Mouse (Mus musculus) heart, postnatal 14 days (tissue): ENCODE measurements around the gene Eng. TPM values are rescaled to one million over a fixed set of nuclear protein-coding genes. Genes with fewer than 3 reads are reported as not detected.

ENCODE experiments used
- DNase-seq, 2 experiments: peaks; one replicate each; pipeline ENCODE4 v3.0.0; 2021 to 2022
- intact Hi-C: fragments of 180-260 bp; cut with DNase I; formaldehyde crosslinking; loops from one replicate; pipeline ENCODE4 v1.15.1; 2025
- microRNA-seq, 2 experiments: library from miRNA; unstranded; fragments of <30 nt; microRNA quantifications; one replicate each; pipeline ENCODE4 v1.2.0; 2021 to 2022
- total RNA-seq, 2 experiments: library from RNA; stranded (reverse); gene quantifications; 2 replicates each; pipeline ENCODE4 v1.2.3; 2021

Eng gene
- total RNA-seq, 2 experiments from 2014 or later: 148 to 162 TPM

DNA sequence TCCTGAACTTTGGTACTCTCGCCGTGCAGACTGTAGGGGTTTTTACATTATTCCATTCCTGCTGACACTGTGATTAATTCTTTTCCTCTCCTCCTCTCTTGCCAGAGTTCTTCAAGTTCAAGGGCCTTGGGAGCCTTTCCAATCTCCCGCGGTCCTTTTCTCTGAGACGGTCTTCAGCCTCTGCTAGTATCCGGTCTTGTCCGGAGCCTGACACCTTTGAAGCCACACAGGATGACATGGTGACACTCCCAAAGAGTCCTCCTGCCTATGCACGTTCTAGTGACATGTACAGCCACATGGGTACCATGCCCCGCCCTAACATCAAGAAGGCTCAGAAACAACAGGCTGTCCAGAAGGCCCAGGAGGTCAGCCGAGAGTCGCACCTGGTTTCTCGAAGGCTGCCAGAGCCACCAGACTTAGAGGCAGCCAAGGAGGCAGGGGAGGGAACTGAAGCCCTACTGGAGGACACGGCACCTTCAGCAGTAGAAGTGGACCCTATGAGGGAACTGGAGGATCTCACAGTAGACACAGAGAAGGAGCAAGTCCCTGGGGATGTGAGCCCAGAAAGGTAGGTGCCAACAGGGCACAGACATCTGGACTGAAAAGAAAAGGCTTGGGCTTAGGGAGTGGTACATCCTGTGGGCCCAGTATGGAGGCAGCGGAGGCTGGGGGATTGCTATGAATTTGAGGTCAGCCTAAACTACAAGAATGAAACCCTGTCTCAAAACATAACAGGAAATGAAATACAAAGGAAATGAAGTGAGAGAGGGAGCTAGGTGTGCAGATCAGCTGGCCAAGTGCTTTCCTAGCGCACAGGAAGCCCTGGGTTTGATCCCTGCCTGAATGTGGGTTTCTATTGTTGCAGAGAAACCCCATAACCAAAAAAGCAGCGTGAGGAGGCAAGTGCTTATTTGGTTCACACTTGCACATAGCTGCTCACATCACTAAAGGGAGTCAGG, 78.7 kb downstream of the Eng start:
- no peak for DNase-seq
- intact Hi-C loops: no loop called here

DNA sequence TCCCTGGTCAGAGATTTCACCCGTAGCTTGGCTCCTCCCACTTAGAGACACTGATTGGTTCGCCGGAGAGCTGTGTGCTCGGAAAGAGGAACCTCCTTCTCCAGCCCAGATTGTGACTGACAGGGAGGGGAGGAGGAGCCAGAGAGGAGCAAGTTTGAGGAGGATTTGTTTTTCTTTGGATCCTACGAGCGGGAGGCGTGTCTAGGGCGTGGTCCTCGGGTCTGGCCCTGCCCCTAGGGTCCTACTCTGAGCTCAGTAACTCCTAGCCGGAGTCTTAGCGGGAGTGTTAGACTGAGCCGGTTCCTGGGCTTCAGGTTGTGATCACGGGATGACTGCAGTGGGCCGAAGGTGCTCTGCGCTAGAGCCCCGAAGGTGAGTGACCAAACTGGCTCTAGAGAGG, 81.0 kb downstream of the Eng start:
- DNase-seq: peak; percentile 91 to 94
- intact Hi-C loops: no loop called here

DNA sequence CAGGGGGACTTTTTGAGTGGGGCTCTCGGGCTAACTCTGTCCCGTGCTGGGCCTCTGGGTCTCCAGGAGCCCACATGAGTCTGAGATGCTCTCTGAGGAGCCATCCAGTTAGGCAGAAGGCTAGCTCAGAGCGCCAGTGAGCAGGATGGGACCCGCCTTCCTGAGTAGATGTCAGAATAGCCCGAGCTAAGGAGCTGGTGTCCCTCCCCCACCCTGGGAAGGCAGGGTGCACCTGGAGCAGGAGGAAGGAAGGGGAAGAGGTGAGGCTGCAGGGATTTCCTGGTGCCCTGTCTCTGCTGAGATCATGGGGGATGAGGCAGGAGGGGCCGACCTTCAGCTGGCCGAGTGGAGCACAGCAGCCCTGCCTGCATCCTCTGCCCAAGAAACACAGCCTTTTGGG, 82.1 kb downstream of the Eng start:
- intact Hi-C loops: loop anchor here (2.0 kb wide), 1 partner anchor 16 kb away; the partner anchor contains the start of gene Cdk9
- peak; percentile 63 to 67 for DNase-seq

DNA sequence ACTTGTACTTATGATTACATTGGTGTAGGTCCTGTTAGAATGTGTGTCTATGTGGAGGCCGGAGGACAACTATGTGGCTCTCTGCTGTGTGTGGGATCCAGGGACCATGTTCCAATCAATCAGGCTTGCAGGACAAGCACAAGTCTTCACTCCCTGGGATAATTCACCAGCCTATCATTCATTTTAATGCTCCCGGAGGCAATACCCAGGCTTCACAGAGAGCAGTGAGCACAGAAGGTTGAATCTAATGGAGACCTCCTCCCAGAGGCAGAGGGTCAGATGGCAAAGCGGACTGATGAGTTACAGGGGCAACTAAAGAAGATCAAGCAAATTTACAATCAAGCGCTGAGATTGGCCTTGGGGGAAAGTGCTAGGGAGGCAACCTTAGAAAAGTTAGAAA, 83.2 kb downstream of the Eng start:
- intact Hi-C loops: loop anchor here (2.0 kb wide), 1 partner anchor 17 kb away; the partner anchor contains the start of gene Cdk9
- no peak for DNase-seq

DNA sequence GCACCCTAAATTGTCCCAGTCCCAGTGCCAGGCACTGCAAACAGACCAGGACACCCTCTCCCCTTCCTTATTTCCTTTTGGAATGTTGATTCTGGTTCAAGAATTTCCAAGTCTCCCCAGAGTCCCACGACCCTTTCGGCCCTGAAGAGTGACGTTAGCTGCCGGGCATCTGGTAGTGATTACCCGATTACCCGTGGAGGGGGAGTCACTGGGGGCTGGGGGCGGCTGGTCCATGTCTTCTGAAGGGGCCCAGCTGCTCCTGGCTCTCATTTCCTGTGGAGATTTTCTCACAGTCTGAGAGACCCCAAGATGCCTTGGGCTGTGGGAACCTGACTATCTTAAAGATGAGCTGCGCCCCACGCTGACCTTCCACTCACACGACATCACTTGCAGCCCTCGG, 84.5 kb downstream of the Eng start:
- intact Hi-C loops: no loop called here
- DNase-seq: peak in 1 of 2 experiments; percentile 58

DNA sequence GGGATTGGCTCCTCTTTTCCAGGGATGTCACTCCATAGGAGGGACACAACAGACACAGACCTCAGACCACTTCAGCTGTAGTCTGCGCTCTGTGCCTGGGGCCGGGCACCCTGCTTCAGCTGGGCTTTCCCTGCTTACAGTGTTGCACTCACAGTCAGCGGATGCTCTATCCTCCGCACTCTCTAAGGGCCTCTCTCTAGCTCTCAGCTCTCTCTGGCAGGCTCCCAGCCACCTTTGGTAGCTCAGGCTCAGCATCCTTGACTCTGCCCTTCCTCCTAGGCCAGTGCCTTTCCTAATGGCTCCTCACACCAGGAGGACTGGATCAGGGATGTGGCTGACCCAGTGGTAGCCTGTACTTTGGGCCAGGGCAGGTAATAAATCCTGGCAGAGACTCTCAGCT, 85.5 kb downstream of the Eng start:
- DNase-seq: peak in 1 of 2 experiments; percentile 52
- intact Hi-C loops: no loop called here

Small RNA genes within 50 kb of the gene (microRNA-seq; reads per million reads assigned to microRNA genes)
- gene Gm47291: 0 reads per million in 2 experiments
- gene Mir1954: 0 reads per million in 2 experiments
- 0 to 0.36 reads per million in 2 experiments for gene Mir2861
- gene Mir3960: 0 to 0.12 reads per million in 2 experiments
- gene Mir8093: 0 to 0.48 reads per million in 2 experiments

Other genes with a start within 250 kb of the Eng start
- gene Naif1, start 196.1 kb upstream of the Eng start, total RNA-seq: 1 to 10 TPM; 3.1 to 3.4 TPM
- 10 to 100 TPM in 1 of 2 experiments, 1 to 10 TPM in 1; 9.7 to 15.5 TPM for gene Slc25a25, start 195.2 kb upstream of the Eng start, total RNA-seq
- gene Fam102a, start 111.3 kb upstream of the Eng start, total RNA-seq: 1 to 10 TPM; 8.6 to 9.7 TPM
- 10 to 100 TPM; 21.4 to 22.7 TPM for gene Dpm2, start 75.7 kb upstream of the Eng start, total RNA-seq
- not detected for gene Pip5kl1, start 71.8 kb upstream of the Eng start, total RNA-seq
- not detected for gene 9430097D07Rik, start 70.9 kb upstream of the Eng start, total RNA-seq
- gene St6galnac4, start 59.5 kb upstream of the Eng start, total RNA-seq: 10 to 100 TPM; 22.8 to 23.6 TPM
- 100 to 1,000 TPM in 1 of 2 experiments, 10 to 100 TPM in 1; 97.9 to 104 TPM for gene St6galnac6, start 46.9 kb upstream of the Eng start, total RNA-seq
- gene Ak1, start 24.8 kb upstream of the Eng start, total RNA-seq: 100 to 1,000 TPM; 595 to 617 TPM
- 1 to 10 TPM; 6.0 to 7.4 TPM for gene Fpgs, start 57.5 kb downstream of the Eng start, total RNA-seq
- gene Cdk9, start 66.5 kb downstream of the Eng start, total RNA-seq: 10 to 100 TPM; 30.7 to 31.3 TPM
- gene Sh2d3c, start 74.5 kb downstream of the Eng start, total RNA-seq: 10 to 100 TPM; 37.4 to 39.4 TPM
- not detected for gene 6330409D20Rik, start 94.4 kb downstream of the Eng start, total RNA-seq
- gene Tor2a, start 110.6 kb downstream of the Eng start, total RNA-seq: 10 to 100 TPM; 10.7 to 12.1 TPM
- under 1 TPM; 0.07 to 0.24 TPM for gene Ttc16, start 129.0 kb downstream of the Eng start, total RNA-seq
- 1 to 10 TPM; 2.9 to 3.7 TPM for gene Ptrh1, start 129.2 kb downstream of the Eng start, total RNA-seq
- under 1 TPM; 0.17 to 0.24 TPM for gene Cfap157, start 137.8 kb downstream of the Eng start, total RNA-seq
- gene Stxbp1, start 200.7 kb downstream of the Eng start, total RNA-seq: 10 to 100 TPM; 19.5 to 22.7 TPM
- gene Fam129b, start 229.5 kb downstream of the Eng start, total RNA-seq: 10 to 100 TPM; 31.2 to 33.4 TPM